Mouse (Mus musculus): ENCODE results near the gene Tkt. TPM values are rescaled to one million over a fixed set of nuclear protein-coding genes. Genes with fewer than 3 reads are reported as not detected.
"Not testable (repeated sequence)": the region's sequence is repeated elsewhere in the genome, so short reads cannot be mapped to it uniquely, and the experiment has no call there.

Tkt gene
- polyA plus RNA-seq, 1 experiment from 2014 or later, result 228 TPM

GRCm38 (mm10) chr14:30575791-30576190 is 27.6 kb downstream of the Tkt start:
- Histone ChIP-seq H3K27me3 (no peaks in the 10 kb centered on the region), H3K9ac (peak overlapping the region; percentile 19; the same call in 1 of the 2 replicates), H3K9me3 (no peaks in the 10 kb centered on the region), H3K4me2 (replicated peaks) (no peak overlapping the region), H3K36me3 (peaks cover 50% of the 10 kb centered on the region), H3K4me1 (peaks cover 16% of the 10 kb centered on the region), H3K27ac (no peak overlapping the region; the same call in 1 of the 2 replicates), H3K4me3 (no peak overlapping the region)
- no peak for ATAC-seq (ENCODE audit: low FRiP score, low read depth)
- 75% methylated on average over 7 of the region's 7 CpGs for WGBS

GRCm38 (mm10) chr14:30576260-30576659 is 28.1 kb downstream of the Tkt start:
- Histone ChIP-seq H3K27me3 (no peaks in the 10 kb centered on the region), H3K4me1 (peaks cover 18% of the 10 kb centered on the region), H3K9ac (peak overlapping the region; percentile 19; the same call in 1 of the 2 replicates), H3K27ac (peak overlapping the region; percentile 39; the same call in 1 of the 2 replicates), H3K4me2 (replicated peaks) (no peak overlapping the region), H3K9me3 (no peaks in the 10 kb centered on the region), H3K36me3 (peaks cover 46% of the 10 kb centered on the region), H3K4me3 (no peak overlapping the region)
- whole genome bisulfite sequencing, result 52% methylated on average over 5 of the region's 5 CpGs
- ATAC-seq (ENCODE audit: low FRiP score, low read depth), result no peak

GRCm38 (mm10) chr14:30577303-30578062 is 29.3 kb downstream of the Tkt start:
- WGBS, result 21% methylated on average over 10 of the region's 12 CpGs
- not testable (repeated sequence) for ATAC-seq (ENCODE audit: low FRiP score, low read depth); H3K27ac ChIP-seq; H3K4me2 ChIP-seq (replicated peaks); H3K4me3 ChIP-seq; H3K27me3 ChIP-seq; H3K9me3 ChIP-seq; H3K9ac ChIP-seq
- peaks cover 18% of the 10 kb centered on the region for H3K4me1 ChIP-seq
- H3K36me3 ChIP-seq, result peaks cover 34% of the 10 kb centered on the region

GRCm38 (mm10) chr14:30579180-30579579 is 31.0 kb downstream of the Tkt start:
- no peak for ATAC-seq (ENCODE audit: low FRiP score, low read depth)
- Histone ChIP-seq H3K27me3 (no peaks in the 10 kb centered on the region), H3K27ac (no peak overlapping the region), H3K36me3 (peaks cover 17% of the 10 kb centered on the region), H3K9me3 (no peaks in the 10 kb centered on the region), H3K9ac (no peak overlapping the region), H3K4me3 (no peak overlapping the region), H3K4me1 (peaks cover 20% of the 10 kb centered on the region), H3K4me2 (replicated peaks) (no peak overlapping the region)
- WGBS, result 70% methylated on average over 5 of the region's 5 CpGs

- 41% methylated on average over 5 of the region's 5 CpGs for WGBS
- Histone ChIP-seq H3K9me3 (no peaks in the 10 kb centered on the region), H3K27ac (no peak overlapping the region), H3K4me1 (peaks cover 27% of the 10 kb centered on the region), H3K9ac (no peak overlapping the region), H3K36me3 (peaks cover 12% of the 10 kb centered on the region), H3K27me3 (no peaks in the 10 kb centered on the region), H3K4me3 (no peak overlapping the region), H3K4me2 (replicated peaks) (no peak overlapping the region)
- no peak for ATAC-seq (ENCODE audit: low FRiP score, low read depth)
These were observed 31.7 kb downstream of the Tkt start for GRCm38 (mm10) chr14:30579882-30580281.

- no peak overlapping the region for H3K4me3 ChIP-seq
- WGBS, result 58% methylated on average over 1 of the region's 1 CpGs
- no peaks in the 10 kb centered on the region for H3K27me3 ChIP-seq
- 0 out of 2 replicates have a peak, but pooled peaks cover under 1% of the 10 kb centered on the region for H3K36me3 ChIP-seq
- H3K9ac ChIP-seq, result no peak overlapping the region
- peaks cover 23% of the 10 kb centered on the region for H3K4me1 ChIP-seq
- ATAC-seq (ENCODE audit: low FRiP score, low read depth), result no peak
- no peaks in the 10 kb centered on the region for H3K9me3 ChIP-seq
- no peak overlapping the region for H3K4me2 ChIP-seq (replicated peaks)
- H3K27ac ChIP-seq, result no peak overlapping the region
These were observed 33.1 kb downstream of the Tkt start for GRCm38 (mm10) chr14:30581238-30581637.

- no peaks in the 10 kb centered on the region for H3K27me3 ChIP-seq
- WGBS, result 63% methylated on average over 2 of the region's 2 CpGs
- H3K4me1 ChIP-seq, result peaks cover 34% of the 10 kb centered on the region
- no peak overlapping the region for H3K9ac ChIP-seq
- H3K4me2 ChIP-seq (replicated peaks), result no peak overlapping the region
- no peaks in the 10 kb centered on the region for H3K9me3 ChIP-seq
- no peaks in the 10 kb centered on the region for H3K36me3 ChIP-seq
- no peak overlapping the region for H3K4me3 ChIP-seq
- ATAC-seq (ENCODE audit: low FRiP score, low read depth), result no peak
- no peak overlapping the region for H3K27ac ChIP-seq
These were observed 35.9 kb downstream of the Tkt start for GRCm38 (mm10) chr14:30584077-30584476.

- no peak overlapping the region for H3K27ac ChIP-seq
- H3K4me1 ChIP-seq, result peaks cover 34% of the 10 kb centered on the region
- H3K9ac ChIP-seq, result 0 out of 2 replicates have a peak overlapping the region, but pooled peaks have one; percentile 13
- H3K36me3 ChIP-seq, result no peaks in the 10 kb centered on the region
- peak; percentile 53; the same call in 1 of the 2 replicates for ATAC-seq (ENCODE audit: low FRiP score, low read depth)
- H3K4me3 ChIP-seq, result no peak overlapping the region
- no peak overlapping the region for H3K4me2 ChIP-seq (replicated peaks)
- no peaks in the 10 kb centered on the region for H3K9me3 ChIP-seq
- no peaks in the 10 kb centered on the region for H3K27me3 ChIP-seq
- WGBS, result 46% methylated on average over 19 of the region's 19 CpGs
These were observed 36.5 kb downstream of the Tkt start for GRCm38 (mm10) chr14:30584497-30585251.

- no peak for ATAC-seq (ENCODE audit: low FRiP score, low read depth)
- H3K4me2 ChIP-seq (replicated peaks), result no peak overlapping the region
- H3K4me1 ChIP-seq, result peaks cover 28% of the 10 kb centered on the region
- no peak overlapping the region for H3K4me3 ChIP-seq
- H3K36me3 ChIP-seq, result no peaks in the 10 kb centered on the region
- no peaks in the 10 kb centered on the region for H3K27me3 ChIP-seq
- H3K9ac ChIP-seq, result no peak overlapping the region
- 80% methylated on average over 5 of the region's 5 CpGs for WGBS
- no peak overlapping the region for H3K27ac ChIP-seq
- H3K9me3 ChIP-seq, result no peaks in the 10 kb centered on the region
These were observed 37.2 kb downstream of the Tkt start for GRCm38 (mm10) chr14:30585323-30585722.

GRCm38 (mm10) chr14:30586780-30587461 is 38.8 kb downstream of the Tkt start:
- ATAC-seq (ENCODE audit: low FRiP score, low read depth), result peak; percentile 57; the same call in 1 of the 2 replicates
- Histone ChIP-seq H3K36me3 (no peaks in the 10 kb centered on the region), H3K4me3 (no peak overlapping the region), H3K4me2 (replicated peaks) (no peak overlapping the region), H3K27ac (peak overlapping the region; percentile 63; the same call in 1 of the 2 replicates), H3K4me1 (peaks cover 31% of the 10 kb centered on the region), H3K9me3 (no peaks in the 10 kb centered on the region), H3K27me3 (no peaks in the 10 kb centered on the region), H3K9ac (no peak overlapping the region)
- 37% methylated on average over 7 of the region's 7 CpGs for WGBS

GRCm38 (mm10) chr14:30590041-30590645 is 42.0 kb downstream of the Tkt start:
- Histone ChIP-seq H3K4me1 (peaks cover 44% of the 10 kb centered on the region), H3K4me2 (replicated peaks) (no peak overlapping the region), H3K27ac (no peak overlapping the region), H3K27me3 (no peaks in the 10 kb centered on the region), H3K36me3 (peaks cover 6% of the 10 kb centered on the region), H3K4me3 (no peak overlapping the region), H3K9ac (no peak overlapping the region), H3K9me3 (no peaks in the 10 kb centered on the region)
- ATAC-seq (ENCODE audit: low FRiP score, low read depth), result no peak
- WGBS, result 82% methylated on average over 11 of the region's 11 CpGs

Data from limb, embryonic 13.5 days (tissue).